Mouse (Mus musculus) heart, adult 2 months (tissue): Measurements from ENCODE around the gene Kcnc3.

Source experiments
- CTCF ChIP-seq: fragments of 200-600 bp; IDR thresholded peaks from 2 replicates; pipeline ENCODE4 v1.8.1; 2022; ENCODE audit warnings: antibody characterized with exemption, mild to moderate bottlenecking, moderate library complexity
- EP300 ChIP-seq: fragments of 200-500 bp; IDR thresholded peaks from 2 replicates; pipeline ENCODE4 v1.6.1; 2011; ENCODE audit warnings: low read depth, low read length, control low read depth; ENCODE audit not compliant: insufficient read depth

DNA sequence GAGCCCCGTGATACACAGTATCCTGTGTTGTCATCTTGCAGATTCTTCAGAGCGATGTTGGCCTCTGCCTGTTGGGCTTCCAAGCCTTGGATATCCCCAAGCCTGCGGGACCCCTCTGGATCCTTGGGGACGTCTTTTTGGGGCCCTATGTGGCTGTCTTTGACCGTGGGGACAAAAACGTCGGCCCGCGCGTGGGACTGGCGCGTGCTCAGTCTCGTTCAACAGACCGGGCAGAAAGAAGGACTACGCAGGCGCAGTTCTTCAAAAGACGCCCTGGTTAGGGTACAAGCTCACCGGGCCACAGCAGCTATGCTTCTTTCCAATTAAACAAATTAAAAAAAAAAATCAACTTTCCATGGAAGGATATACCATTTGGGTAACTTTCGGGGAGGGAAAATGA lies 3.9 kb upstream of the Kcnc3 start:
- TF ChIP-seq CTCF (no peak), EP300 (no peak)
